Mouse (Mus musculus): ENCODE measurements around the gene Hmg20a.

DNA sequence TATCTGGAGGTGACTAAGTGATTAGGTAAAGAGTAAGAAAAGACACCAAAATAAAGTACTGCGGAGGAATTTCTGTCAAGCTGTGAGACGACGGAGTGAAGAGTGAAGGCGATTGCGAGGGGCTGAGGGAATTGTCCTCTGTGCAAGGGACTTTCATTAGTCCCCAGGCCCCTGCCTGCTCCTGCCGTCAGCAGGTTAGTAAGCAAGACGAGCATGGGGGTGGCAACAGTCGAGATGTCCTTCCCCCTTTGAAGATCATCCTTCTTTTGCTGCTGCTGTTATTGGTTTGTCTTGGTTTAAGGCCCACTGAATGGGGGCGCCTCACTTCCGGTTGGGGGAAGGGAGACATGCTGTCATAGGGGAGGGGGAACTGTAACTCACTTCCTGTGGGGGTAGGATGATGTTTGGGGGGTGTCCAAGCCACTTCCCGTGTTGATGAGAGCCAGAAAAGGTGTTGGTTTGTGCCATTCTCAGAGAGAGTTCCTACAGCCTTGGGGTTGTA lies 380 bp downstream of the Hmg20a start:
- TF ChIP-seq CTCF (conservative IDR thresholded peaks at IDR 0.05 in 1 of 2, IDR thresholded peaks at IDR 0.05 in 1 of 2; ENCODE audit: low read depth in 2 of 2, low read length in 2 of 2) (no peak), POLR2A (IDR thresholded peaks at IDR 0.05; ENCODE audit: low read depth, low read length) (peak; percentile 82), MAX (IDR thresholded peaks at IDR 0.05; ENCODE audit: low read length) (peak; percentile 29), SMC3 (IDR thresholded peaks at IDR 0.05; ENCODE audit: low read depth, low read length) (no peak), POLR2AphosphoS2 (IDR thresholded peaks at IDR 0.05; ENCODE audit: low read depth, low read length) (no peak), MAZ (IDR thresholded peaks at IDR 0.05; ENCODE audit: low read depth, low read length) (peak; percentile 97), HCFC1 (IDR thresholded peaks at IDR 0.05; ENCODE audit: low read depth, low read length) (peak; percentile 60; the same call in 1 of the 2 replicates), KAT2A (IDR thresholded peaks at IDR 0.05; ENCODE audit: insufficient replicate concordance, low read length) (peak; percentile 41; the same call in 1 of the 2 replicates)

Measured in CH12.LX (cell line).